Mouse (Mus musculus) thymus, adult 18-20 months (tissue): Measurements from ENCODE around the gene Zbed4.
A peak's percentile ranks its signal among the peaks of the same experiment; 100 is the strongest.
"Not testable (repeated sequence)": the region's sequence is repeated elsewhere in the genome, so short reads cannot be mapped to it uniquely, and the experiment has no call there.

ENCODE experiments used
- DNase-seq, 2 experiments: peaks; one replicate each; pipeline ENCODE4 v3.0.0; 2022; ENCODE audit warnings: mixed read lengths in 2 of 2

The Zbed4 gene

GRCm38 (mm10) chr15:88751564-88752402 is at the start of gene Zbed4:
Zbed4 (plus strand) TSS chr15:88751660.
- DNase-seq, result peak; percentile 48 to 54

DNA sequence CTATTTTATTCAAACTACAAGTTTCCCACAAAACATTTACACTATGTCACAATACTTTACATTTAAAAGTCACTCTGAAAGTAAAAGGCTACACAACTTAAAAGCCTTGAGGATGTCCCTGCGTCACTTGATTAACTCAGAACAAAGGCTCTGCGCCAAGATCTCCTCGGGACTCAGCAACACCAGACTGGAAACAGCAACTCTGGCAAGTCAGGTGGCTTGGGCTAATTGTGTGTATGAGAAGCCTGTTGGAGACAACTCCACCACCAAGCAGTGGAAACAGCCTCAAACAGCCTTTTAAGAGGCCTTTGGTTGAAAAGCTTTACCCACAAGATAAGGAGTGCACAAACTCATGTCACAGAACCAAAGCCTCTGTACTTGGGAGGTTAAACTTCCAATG is 49.0 kb upstream of the Zbed4 start:
- DNase-seq, result no peak

- DNase-seq, result no peak
These were observed 47.2 kb upstream of the Zbed4 start for GRCm38 (mm10) chr15:88704284-88704683.

DNA sequence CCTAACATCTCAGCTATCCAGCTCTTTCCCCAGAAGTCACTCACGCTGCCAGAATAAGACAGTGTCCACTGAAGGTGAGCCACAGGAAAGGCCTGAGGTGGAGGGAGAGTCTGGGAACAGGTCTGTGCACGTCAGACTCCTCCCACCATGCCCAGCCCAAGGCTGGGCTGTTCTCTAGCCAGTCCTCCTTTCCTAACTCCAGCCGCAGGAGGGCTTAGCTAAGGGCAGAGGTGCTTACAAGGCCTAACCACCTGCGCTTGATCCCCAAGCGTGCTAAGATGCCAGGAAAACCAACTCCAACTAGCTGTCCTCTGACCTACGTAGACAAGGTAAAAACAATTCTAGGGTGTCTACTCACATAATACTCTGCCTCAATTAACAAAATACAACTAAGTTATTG is 45.1 kb upstream of the Zbed4 start:
- DNase-seq, result no peak

DNA sequence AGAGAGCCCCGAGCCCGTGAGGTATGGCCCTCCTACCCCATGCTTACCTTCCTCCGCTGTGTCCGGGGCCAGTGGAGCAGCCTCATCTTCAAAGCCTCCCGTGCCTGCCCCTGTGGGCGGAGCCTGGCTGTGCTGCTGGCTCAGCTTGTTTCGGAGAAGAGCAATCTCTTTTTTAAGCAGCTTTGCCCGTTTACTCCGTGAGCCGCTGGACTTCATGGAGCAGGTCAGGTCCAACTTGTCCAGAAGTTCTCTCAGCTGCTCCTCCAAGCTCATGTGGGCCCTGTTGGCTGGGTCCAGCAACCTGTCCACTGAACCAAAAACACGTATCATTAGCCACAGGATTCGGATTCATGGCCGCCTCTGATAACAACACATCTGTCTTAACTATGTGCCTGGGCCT is 44.5 kb upstream of the Zbed4 start:
- not testable (repeated sequence) for DNase-seq

GRCm38 (mm10) chr15:88708204-88708603 is 43.3 kb upstream of the Zbed4 start:
- no peak for DNase-seq

GRCm38 (mm10) chr15:88708657-88709511 is 42.6 kb upstream of the Zbed4 start:
- DNase-seq, result no peak

DNA sequence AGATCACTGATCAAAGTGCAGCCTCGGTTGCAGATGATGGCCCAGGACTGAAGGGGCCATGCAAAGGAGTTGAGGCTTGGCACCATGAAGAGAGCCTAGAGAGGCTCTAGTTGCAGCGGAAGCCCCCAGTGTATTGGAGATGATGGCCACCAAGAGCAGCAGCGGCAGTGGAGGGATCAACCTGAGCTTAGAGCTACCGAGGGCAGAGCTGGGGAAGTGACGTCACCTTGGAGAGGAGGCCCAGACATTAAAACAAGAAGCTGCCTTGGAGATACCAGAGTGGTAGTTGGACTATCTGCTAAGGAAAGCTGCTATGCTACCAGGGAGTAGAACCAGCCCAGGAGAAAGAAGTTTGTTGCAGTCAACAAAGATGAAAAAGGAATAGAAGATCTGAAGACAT is 41.6 kb upstream of the Zbed4 start:
- DNase-seq, result no peak

GRCm38 (mm10) chr15:88712501-88712900 is 39.0 kb upstream of the Zbed4 start:
- no peak for DNase-seq

DNA sequence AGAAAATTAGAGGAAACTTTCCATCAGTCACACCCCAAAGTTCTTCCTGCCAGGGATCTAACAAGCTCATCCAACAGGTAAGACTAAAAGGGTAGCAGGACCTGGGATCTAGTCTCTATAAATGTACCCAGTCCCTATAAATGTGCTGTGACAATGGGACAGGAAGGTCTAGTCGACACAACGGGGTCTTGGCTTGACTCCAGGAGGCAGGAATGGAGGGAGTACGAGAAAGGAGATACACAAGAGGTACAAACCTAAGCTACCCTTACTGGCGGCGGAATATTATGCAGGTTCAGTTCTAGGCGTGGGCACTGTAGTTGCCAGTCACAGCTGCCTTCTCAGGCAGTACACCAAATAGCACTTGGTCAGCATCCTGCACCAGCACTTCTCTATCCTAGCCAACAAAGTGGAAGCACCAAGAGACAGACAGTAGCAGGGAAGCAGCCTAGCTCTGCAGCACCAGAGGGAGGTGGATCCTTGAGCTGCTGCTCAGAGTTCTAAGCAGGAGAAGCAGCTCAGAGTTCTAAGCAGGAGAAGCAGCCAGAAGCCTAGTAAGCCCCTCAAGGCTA is 37.4 kb upstream of the Zbed4 start:
- no peak for DNase-seq

GRCm38 (mm10) chr15:88716350-88716749 is 35.1 kb upstream of the Zbed4 start:
- no peak for DNase-seq

- DNase-seq, result no peak
These were observed 34.2 kb upstream of the Zbed4 start for GRCm38 (mm10) chr15:88717239-88717638.

DNA sequence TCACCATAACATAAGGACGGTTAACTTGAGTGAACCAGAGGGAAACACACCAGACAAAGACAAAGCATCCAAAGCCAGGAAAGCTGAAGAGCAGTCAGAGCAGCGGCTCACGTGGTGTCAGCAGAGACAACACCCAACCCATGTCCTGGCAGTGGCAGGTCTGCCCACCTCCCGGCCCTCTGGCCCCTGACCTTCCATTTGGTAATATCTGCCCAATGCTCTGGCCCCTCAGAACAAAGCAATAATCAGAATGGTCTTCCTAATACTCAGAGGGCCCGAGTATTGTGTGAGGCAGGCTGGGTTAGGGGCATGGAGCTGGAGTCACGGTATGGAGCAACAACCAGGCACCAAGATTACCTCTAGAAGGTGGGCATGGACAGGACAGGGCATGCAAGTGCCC is 28.3 kb upstream of the Zbed4 start:
- DNase-seq, result no peak

- DNase-seq, result no peak
These were observed 27.1 kb upstream of the Zbed4 start for GRCm38 (mm10) chr15:88724311-88724710.

GRCm38 (mm10) chr15:88725036-88725435 is 26.4 kb upstream of the Zbed4 start:
- DNase-seq, result no peak

GRCm38 (mm10) chr15:88727204-88727603 is 24.3 kb upstream of the Zbed4 start:
- no peak for DNase-seq

DNA sequence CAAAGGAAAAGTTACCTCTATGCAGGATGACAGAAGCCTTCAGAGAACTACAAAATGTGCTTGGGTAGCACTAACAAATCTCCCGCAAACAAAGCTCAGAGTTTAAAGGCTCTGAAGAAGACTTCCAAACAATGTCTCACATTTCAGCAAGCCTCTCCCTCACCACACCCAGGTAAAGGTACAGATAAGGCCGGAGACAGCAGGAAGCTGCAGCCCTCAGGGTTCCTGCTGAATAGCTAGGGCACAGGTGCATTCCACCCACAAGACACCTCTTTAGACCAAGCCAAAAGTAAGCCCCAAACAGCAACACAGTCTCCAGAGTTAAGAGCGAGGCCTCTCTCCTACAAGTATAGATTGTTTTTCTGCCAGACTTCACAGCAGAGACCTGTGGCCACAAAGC is 20.7 kb upstream of the Zbed4 start:
- no peak for DNase-seq

- no peak for DNase-seq
These were observed 18.9 kb upstream of the Zbed4 start for GRCm38 (mm10) chr15:88732405-88733020.

DNA sequence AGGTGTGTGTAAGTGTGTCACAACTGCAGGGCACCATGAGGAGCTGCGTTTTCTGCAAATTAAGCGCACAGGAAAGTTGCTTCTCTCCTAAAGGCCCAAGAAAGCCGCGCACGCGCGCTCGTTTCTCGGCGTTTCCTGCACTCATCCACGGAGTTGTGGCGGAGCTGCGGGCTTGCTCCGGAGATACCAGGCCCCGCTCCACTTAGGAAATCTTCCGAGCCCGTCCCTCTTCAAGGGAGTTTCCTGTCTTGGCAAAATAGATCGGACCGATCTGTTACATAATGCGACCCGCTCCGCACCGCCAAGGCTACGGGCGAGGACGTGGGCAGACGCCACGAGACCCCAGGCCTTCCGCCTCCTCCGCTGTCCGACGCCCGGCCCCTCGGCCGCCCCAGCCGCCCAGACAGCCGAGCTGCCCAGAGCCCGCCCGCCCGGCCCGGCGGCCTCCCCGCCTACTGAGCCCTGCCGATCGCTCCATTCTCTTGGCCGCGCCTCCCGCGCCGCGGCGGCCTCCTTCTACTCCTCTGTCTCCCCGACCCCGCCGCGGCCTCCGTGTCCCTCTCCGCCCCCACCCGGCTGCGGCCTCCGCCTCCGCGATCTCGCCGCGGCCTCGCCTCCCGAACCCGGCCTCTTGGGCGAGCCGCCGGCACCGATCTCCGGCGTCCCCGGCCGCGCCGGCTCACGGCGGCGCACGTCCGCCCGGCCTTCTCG is 18.3 kb upstream of the Zbed4 start:
- peak; percentile 65 to 72 for DNase-seq

- DNase-seq, result peak; percentile 72 to 79
These were observed 17.5 kb upstream of the Zbed4 start, which contains the start of gene Brd1 for GRCm38 (mm10) chr15:88733834-88734571. Brd1 (minus strand) TSS chr15:88734233.

GRCm38 (mm10) chr15:88736166-88736565 is 15.3 kb upstream of the Zbed4 start:
- DNase-seq, result no peak

- DNase-seq, result no peak
These were observed 13.0 kb upstream of the Zbed4 start for GRCm38 (mm10) chr15:88738466-88738865.
